Mouse (Mus musculus) E14TG2a.4 (cell line): Measurements from ENCODE around the gene Dynll1.

Experiments used
- H3K27me3 ChIP-seq: 2 replicates; pipeline ENCODE4 v1.6.1; 2014; ENCODE audit warnings: low read length, control low read depth; ENCODE audit not compliant: insufficient read depth
- H3K36me3 ChIP-seq: 2 replicates; pipeline ENCODE4 v1.6.1; 2014; ENCODE audit warnings: low read length, control low read depth; ENCODE audit not compliant: insufficient read depth
- H3K4me1 ChIP-seq: replicated peaks from 2 replicates; pipeline ENCODE4 v1.6.1; 2014; ENCODE audit warnings: low read depth, low read length, control low read depth
- H3K4me3 ChIP-seq: replicated peaks from 2 replicates; pipeline ENCODE4 v1.5.1; 2014; ENCODE audit warnings: mild to moderate bottlenecking, low read length
- H3K9me3 ChIP-seq: 2 replicates; pipeline ENCODE4 v1.6.1; 2014; ENCODE audit warnings: low read length, control low read depth
- CTCF ChIP-seq: conservative IDR thresholded peaks from 2 replicates; pipeline ENCODE4 v1.5.1; 2014; ENCODE audit warnings: low read length
- NANOG ChIP-seq: IDR thresholded peaks from 2 replicates; pipeline ENCODE4 v1.6.1; 2014; ENCODE audit warnings: borderline replicate concordance, low read length, mixed read lengths
- POU5F1 ChIP-seq: IDR thresholded peaks from 2 replicates; pipeline ENCODE4 v1.6.1; 2014; ENCODE audit warnings: low read length, borderline replicate concordance

Gene Dynll1

DNA sequence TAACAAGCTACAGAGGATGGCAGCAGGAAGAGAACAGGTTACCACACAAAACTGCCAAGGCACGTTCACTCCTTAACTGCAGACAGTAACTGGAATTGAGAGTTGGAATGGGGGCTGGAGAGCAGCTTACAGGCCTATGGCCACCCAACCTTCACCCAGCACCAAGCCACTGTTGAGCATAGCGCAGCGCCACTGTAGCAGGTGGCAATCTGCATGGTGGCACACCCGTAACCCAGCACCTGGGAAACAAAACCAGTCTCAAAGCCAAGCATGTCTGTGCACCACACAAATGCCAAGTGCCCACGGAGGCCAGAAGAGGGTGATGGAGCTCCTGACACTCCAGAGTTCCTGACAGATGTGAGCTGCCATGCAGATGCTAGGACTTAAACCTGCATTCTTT is 34.5 kb downstream of the Dynll1 start:
- H3K9me3 ChIP-seq, result no peaks in the 10 kb centered on the region
- TF ChIP-seq POU5F1 (no peak), CTCF (no peak), NANOG (no peak)
- no peak overlapping the region for H3K4me3 ChIP-seq
- peaks cover 91% of the 10 kb centered on the region for H3K4me1 ChIP-seq
- H3K36me3 ChIP-seq, result peaks cover 94% of the 10 kb centered on the region
- H3K27me3 ChIP-seq, result no peaks in the 10 kb centered on the region

DNA sequence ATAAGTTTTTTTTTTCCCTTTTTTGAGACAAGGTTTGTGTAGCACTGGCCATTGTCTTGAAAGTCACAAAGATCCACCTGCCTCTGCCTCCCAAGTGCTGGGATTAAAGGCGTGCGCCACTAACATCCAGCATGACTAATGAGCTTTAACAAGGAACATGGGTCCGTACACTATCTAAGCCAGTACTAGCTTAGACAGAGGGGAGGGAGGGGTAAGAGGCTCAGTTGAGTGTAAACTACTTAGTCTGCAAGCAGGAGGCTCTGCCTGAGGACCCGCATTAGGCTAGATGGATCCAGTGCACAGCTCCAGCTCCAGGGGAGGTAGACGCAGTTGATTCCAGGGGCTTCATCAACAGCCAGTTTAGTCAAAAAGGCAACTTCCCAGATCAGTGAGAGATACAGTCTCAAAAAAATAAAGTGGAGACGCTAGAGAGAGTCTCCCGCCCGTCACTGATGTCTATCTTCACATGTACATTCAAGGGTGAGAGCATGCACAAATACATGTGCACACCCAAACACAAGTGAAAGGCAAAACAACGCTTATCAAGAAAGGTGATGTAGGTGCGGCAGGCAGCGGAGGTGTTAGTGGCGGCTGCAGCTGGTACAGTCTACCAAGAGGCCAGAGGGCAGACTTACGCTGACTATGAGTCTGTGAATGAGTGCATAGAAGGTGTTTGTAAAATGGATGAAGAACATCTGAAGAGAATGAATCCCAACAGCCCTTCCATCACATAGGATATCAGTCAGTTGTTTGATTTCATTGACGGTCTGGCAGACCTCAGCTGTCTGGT is 38.1 kb downstream of the Dynll1 start:
- H3K4me1 ChIP-seq, result peaks cover 87% of the 10 kb centered on the region
- no peaks in the 10 kb centered on the region for H3K9me3 ChIP-seq
- H3K36me3 ChIP-seq, result peaks cover 95% of the 10 kb centered on the region
- no peaks in the 10 kb centered on the region for H3K27me3 ChIP-seq
- H3K4me3 ChIP-seq, result no peak overlapping the region
- TF ChIP-seq CTCF (no peak), NANOG (no peak), POU5F1 (no peak)

DNA sequence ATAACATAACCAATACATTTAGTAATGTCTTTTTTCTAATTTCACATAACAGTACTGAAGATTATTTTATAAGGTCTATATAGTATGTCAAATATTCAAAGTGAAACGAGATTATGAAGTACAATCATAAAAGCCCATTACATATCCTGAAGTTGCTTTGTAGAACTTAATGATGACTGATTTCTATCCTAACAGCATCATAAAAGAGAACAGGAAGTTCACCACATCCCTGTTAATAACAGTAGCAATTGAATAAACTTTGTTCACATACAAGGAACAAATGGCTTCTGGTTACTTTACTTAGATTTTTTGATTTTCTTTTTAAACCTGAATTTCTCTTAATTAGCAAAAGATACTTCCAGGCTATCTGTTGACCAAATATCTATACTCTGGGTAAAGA is 38.9 kb downstream of the Dynll1 start:
- H3K4me3 ChIP-seq, result no peak overlapping the region
- no peaks in the 10 kb centered on the region for H3K27me3 ChIP-seq
- peaks cover 95% of the 10 kb centered on the region for H3K36me3 ChIP-seq
- H3K4me1 ChIP-seq, result peaks cover 87% of the 10 kb centered on the region
- no peaks in the 10 kb centered on the region for H3K9me3 ChIP-seq
- TF ChIP-seq NANOG (no peak), POU5F1 (no peak), CTCF (no peak)

DNA sequence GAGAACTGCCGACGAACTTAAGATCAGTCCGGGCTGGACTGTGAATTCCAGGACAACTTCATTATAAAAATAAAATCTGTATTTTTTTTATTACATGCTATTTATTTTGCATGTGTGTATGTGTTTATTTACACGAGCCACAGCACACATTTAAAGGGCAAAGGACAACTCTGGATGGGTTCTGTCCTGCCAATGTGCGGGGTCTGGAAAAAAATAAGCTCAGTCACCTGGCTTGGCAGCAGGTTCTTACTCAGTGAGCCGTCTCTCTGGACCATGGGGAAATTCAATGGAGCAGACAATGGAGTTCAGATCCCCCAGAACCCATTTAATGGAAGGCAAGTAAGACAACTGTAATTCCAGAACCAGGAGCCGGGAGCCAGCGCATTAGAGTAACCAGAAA is 39.7 kb downstream of the Dynll1 start:
- TF ChIP-seq NANOG, result no peak
- TF ChIP-seq POU5F1, result no peak
- TF ChIP-seq CTCF, result no peak
- peaks cover 95% of the 10 kb centered on the region for H3K36me3 ChIP-seq
- peaks cover 81% of the 10 kb centered on the region for H3K4me1 ChIP-seq
- H3K9me3 ChIP-seq, result no peaks in the 10 kb centered on the region
- H3K27me3 ChIP-seq, result no peaks in the 10 kb centered on the region
- no peak overlapping the region for H3K4me3 ChIP-seq

DNA sequence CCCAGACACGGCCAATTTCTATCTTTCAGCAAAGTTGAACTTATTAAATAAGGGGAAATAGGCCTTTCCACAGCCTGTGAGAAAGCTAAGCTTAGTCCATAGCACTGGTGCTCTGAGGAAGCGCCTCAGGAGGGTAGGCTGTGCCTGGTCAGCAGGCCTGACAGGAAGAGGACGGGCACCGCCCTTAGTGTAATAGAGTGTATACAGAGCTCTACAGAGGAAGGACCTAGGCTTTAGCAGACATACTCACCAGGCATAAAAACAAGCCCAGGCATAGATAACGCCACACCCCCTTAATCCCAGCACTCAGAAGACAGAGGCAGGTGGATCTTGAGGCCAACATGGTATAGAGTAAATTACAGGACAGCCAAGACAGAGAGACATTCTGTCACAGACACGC is 40.4 kb downstream of the Dynll1 start:
- Histone ChIP-seq H3K36me3 (peaks cover 97% of the 10 kb centered on the region), H3K4me3 (no peak overlapping the region), H3K27me3 (no peaks in the 10 kb centered on the region), H3K4me1 (peaks cover 76% of the 10 kb centered on the region), H3K9me3 (no peaks in the 10 kb centered on the region)
- TF ChIP-seq CTCF (no peak), NANOG (no peak), POU5F1 (no peak)

DNA sequence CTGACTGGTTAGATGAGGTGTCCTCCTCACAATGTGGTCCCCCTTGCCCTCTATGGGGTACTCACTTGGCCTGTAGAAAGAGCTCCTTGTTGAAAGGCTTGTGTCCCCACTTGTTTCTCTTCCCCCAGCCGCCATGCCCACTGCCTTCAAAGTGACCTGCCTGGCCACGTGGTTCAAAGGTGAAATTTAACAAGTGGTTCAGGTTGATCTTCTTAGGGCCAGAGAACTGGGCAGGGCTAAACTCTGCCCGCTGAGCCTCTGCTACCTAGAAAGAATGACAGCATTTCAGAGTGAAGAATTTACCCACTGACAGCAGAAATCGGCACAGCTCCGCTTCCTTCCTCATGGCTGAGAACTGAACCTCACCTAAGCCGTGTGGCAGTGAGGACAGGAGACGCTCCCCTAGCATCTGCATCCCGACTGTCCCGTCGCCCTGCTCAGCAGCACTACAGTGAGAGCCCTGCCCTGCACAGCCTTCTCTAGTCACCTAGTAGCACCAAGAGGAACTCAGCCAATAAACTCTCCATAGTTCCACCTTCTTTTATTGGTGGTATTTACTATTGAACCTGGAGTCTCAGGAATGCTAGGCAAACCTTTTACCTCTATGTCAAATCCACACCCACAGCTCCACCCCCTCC is 43.8 kb downstream of the Dynll1 start:
- H3K36me3 ChIP-seq, result peaks cover 79% of the 10 kb centered on the region
- TF ChIP-seq NANOG (no peak), POU5F1 (no peak), CTCF (no peak)

DNA sequence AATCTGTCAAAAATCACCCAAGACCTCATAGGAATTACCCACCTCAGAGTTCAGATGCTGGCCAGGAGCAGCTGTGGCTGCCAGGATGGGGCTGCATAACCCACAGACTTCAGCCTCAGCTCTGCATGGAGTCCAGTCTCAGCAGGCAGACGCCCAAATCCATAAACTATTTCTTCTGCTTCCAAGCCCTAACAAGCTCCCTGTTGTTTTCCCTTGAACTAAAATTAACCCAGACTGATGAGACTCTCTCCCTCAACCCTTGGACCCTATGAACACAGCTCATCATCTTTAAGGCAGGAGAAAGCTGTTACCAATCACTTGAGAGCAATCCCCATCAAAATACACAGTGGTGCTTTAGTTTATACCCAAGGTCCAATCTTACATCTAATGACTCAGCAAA is 45.3 kb downstream of the Dynll1 start:
- no peak for TF ChIP-seq POU5F1
- TF ChIP-seq NANOG, result no peak

More for the DNA sequence above, 43.8 kb downstream of the Dynll1 start:
- Histone ChIP-seq H3K27me3 (no peaks in the 10 kb centered on the region), H3K9me3 (no peaks in the 10 kb centered on the region), H3K4me1 (peaks cover 46% of the 10 kb centered on the region), H3K4me3 (no peak overlapping the region)

More for the DNA sequence above, 45.3 kb downstream of the Dynll1 start:
- H3K4me1 ChIP-seq, result peaks cover 31% of the 10 kb centered on the region
- H3K4me3 ChIP-seq, result no peak overlapping the region
- peaks cover 77% of the 10 kb centered on the region for H3K36me3 ChIP-seq
- no peaks in the 10 kb centered on the region for H3K9me3 ChIP-seq
- H3K27me3 ChIP-seq, result no peaks in the 10 kb centered on the region
